Mouse (Mus musculus): Measurements from ENCODE around the gene Ltk.
"Not testable (repeated sequence)": the region's sequence is repeated elsewhere in the genome, so short reads cannot be mapped to it uniquely, and the experiment has no call there.

The Ltk gene

DNA sequence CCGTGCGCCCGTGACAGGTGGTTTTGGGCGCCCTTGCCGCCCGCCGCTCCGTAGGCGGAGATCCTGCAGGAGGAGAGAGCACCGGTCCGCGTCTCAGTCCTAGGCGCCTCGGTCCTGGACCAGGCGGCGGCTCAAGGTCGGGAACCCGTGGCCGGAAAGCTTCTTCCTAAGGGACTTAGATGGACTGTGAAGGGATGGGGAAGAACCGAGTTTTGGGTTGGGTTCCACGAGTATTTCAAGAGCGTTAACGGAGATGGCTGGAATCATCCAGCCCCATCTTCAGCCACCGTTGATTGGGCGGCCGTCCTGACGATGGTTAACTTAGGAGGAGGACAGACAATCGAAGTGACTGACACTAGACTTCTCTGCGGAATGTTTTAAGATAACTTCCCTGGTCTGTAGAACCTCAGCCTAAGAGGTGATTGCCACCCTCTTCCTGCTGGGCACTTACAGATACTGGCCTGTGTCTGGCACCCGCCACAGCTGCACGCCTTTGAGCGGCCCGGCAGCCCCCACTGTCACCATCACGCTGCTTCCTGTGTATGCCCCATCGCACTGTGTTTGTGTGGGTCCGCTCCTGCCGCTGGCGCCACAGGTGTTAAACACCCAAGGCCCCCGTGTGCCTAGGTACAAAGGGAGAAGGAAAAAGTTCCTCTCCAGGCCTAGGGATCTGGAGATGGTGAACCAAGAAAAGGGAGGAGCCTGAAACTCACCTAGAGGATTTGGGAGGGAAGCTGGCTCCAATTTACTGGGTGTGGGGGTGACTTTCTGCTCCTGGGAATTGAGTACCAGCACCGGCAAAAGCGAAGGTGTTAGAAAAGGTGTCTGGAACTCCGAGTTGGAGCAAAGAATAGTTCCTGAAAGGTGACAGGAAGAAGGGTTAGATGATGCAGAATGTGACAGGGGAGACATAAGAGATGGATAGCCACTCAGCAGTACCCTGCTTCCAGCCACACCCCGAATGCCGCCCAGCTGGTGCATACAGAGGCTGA lies 1.1 kb downstream of the Ltk start:
- in situ Hi-C loops (cut with MboI, MseI): no loop called here

GRCm38 (mm10) chr2:119758101-119758843 lies 2.0 kb downstream of the Ltk start:
- in situ Hi-C loops (cut with MboI, MseI): no loop called here

DNA sequence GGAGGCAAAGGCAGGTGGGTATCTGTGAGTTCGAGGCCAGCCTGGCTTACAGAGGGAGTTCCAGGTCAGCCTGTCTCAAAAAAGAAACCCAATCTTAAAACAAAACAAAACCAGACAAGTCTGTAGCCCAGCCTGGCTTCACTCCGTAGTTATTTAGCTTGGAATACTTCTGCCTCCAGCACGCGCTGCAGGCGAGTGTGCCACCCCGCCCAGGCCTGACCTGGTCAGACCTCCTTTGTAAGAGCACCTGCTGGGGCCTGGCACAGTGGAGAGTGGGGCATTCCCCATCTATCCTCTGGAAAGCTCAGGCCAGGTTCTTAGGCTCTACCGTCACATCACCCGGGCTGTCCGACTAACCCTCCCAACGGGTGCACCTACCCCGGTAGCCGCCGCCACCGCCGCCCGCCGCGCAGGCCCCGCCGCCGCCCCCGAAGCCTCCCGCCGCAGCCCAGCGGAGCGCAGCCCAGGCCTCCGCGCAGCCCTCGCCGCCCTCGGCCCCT lies 2.6 kb downstream of the Ltk start:
- in situ Hi-C loops (cut with MboI, MseI): no loop called here

- in situ Hi-C loops (cut with MboI, MseI): no loop called here
Observed at GRCm38 (mm10) chr2:119749260-119749659, 11.0 kb downstream of the Ltk start.

- in situ Hi-C loops (cut with MboI, MseI): no loop called here
Observed at GRCm38 (mm10) chr2:119747554-119747953, 12.7 kb downstream of the Ltk start.

- in situ Hi-C loops (cut with MboI, MseI): no loop called here
Observed at GRCm38 (mm10) chr2:119745281-119745680, 14.9 kb downstream of the Ltk start.

DNA sequence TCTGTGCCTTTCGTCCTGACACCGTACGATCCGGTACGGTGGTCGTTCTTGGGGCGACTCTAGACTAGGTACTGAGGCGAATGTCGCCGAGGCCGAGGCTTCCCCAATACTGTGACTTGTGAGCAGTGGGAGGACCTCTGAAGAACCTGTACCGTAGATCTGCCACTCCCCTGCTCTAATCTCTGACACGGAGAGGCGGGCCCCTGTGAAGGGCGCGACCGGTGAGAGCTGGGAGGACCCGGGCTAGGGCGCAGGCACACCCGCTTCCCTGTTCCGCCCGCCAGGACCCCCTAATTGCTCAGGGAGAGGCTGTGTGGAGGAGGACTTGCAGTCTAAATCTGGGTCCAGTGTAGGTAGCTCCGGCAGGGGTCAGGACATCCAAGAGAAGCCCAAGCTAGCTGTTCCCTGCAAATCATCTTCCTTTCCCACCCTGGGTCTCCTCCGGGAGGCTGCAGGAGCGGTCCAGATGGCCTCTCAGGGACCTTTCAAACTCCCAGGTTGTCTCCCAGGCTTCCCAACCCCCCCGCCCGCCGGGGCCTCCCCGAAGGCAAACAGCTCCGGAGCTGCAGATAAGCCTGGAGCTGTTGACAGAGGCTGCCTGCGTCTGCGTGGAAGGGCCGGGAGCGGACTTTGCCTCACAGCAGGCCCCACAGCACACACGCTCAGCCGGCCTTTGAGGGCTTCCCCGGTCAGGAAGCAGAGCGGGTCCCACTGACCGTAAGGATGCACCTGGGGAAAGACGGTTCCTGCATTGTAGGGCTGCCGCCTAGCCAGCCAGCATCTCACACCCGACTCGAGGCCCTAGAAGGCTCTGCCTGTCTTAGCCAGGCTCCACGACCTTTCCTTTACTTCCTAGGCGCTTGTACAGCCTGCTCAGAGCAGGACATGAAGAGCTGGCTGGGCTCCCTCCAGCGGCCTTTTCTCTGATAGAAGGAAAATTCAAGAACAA lies 15.8 kb downstream of the Ltk start:
- in situ Hi-C loops (cut with MboI, MseI): no loop called here

DNA sequence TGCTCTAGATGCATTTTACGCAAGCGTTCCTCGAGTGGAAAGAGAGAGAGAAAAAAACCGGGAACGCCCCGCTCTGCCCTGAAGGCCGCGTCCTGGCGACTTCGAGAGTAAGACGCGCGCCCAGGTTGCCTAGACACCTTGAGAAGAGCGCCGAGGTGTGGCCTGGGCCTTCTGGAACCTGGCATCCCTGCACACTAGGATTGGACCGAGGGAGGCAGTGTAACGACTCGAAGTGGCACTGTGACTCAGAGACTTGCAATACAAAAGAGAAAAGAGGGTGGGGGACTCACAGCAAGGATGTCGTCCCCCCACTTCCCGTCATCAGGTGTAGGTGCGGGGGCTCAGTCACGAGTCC lies 16.4 kb downstream of the Ltk start:
- in situ Hi-C loops (cut with MboI, MseI): no loop called here

DNA sequence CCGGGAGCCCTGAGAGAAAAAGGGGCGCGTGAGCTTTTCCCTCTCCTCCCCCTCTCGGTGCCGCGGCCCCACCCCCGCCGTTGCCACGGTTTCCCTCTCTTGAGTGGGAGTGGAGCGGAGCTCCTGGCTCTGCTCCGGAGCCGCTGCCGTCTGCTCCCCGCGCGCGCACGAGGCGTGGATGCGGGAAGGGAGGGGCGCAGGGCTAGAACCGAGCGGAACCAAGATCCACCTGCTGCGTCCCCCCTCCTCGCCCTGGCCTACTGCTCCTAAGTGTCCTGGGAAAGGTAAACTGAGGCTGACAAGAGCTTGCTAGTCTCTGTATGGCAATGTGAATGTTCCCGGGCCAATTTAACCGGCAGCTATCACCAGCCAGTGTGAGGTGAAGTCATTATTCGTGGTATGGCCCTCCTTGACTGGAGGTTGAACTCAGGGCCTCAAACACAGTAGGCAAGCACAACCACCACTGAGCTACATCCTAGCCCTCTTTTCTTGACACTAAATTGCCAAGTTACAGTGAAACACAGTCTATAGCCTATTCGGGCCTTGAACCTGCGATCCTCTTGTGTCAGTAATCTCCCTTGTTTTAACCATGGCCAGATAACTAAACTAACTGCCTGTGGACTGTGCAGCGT lies 16.9 kb downstream of the Ltk start:
- in situ Hi-C loops (cut with MboI, MseI): no loop called here

- in situ Hi-C loops (cut with MboI, MseI): no loop called here
Observed at GRCm38 (mm10) chr2:119742461-119743175, 17.6 kb downstream of the Ltk start.

DNA sequence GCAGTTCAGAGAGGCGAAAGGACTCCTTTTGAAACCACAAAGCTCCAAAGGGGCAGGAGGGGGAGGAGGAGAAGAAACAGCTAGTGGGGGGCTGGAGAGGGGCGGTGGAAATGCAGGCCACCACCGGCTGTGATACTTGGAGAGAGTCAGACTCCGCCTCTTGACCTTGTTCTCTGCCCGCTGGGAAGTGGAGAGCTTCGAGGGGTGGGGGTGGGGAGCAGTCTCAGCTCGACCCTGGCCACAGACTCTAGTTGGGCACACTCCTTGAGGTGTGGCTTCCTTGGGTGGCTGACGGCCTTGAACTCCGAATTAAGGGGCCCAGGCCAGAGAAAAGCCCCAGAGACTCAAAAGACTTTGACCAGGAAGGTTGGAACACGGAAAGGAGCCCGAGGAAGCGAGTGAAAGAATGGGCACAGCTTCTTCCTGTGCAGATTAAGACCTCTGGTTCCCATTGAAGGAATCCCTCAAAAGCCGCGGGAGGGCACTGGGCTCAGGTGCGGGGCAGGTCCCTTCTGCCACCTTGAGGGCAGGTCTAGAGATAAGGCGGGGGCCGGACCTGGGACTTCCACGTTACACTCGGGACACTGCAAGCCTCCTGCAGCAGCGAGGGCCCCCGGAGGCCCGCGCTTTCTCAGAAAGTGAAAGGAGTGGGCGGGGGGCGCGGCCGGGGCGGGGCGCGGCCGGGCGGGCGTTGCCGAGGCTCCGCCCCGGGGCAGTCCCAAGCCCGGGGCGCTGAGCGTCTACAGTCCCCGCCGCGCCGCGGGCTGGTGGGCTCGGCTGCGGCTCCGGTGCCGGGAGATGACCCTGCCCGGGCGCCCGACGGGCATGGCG lies 18.4 kb downstream of the Ltk start, which contains the start of gene Itpka:
Itpka (plus strand) TSS at position 757 of the 831 bp plus-strand sequence.
- in situ Hi-C loops (cut with MboI, MseI): no loop called here

DNA sequence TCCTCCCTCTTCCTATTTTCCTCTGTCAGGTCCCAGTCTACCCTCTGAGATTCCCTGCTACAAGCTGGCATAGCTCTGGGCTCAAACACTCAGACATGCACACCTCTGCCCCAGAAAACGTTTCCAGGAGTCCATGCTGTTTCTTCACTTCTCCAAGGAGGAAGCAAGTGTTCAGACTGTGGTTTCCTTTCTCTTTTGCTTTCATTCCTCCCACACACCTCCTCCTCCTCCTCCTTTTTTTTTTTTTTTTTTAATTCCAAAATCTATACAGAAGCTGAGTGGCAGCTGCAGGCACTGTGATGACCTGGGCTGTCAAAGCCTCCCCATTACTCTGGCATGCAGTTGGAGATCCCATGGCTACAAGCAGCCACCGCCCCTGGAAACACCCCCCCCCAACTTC lies 19.7 kb downstream of the Ltk start:
- in situ Hi-C loops (cut with MboI, MseI): no loop called here

DNA sequence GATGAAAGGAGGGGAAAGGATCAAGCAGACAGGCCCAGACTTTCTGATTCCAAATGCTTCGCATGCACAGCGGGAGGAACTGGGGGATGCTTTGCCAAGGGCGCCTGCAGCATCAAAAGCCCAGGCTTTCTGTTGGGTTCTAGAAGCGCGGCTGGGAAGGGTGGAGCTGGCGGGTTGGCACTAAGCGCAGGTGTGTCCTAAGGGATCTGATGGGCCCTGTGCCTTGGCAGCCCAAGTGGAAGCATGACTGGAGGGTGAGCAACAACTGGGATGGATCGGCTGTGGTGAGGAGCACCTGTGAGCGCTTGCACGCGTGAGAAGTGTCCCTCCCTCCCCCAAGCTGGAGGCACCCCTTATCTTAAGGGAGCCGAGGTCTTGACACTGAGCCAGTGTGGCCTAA lies 23.1 kb downstream of the Ltk start:
- in situ Hi-C loops (cut with MboI, MseI): no loop called here

GRCm38 (mm10) chr2:119730735-119731134 lies 29.5 kb downstream of the Ltk start:
- in situ Hi-C loops (cut with MboI, MseI): no loop called here

DNA sequence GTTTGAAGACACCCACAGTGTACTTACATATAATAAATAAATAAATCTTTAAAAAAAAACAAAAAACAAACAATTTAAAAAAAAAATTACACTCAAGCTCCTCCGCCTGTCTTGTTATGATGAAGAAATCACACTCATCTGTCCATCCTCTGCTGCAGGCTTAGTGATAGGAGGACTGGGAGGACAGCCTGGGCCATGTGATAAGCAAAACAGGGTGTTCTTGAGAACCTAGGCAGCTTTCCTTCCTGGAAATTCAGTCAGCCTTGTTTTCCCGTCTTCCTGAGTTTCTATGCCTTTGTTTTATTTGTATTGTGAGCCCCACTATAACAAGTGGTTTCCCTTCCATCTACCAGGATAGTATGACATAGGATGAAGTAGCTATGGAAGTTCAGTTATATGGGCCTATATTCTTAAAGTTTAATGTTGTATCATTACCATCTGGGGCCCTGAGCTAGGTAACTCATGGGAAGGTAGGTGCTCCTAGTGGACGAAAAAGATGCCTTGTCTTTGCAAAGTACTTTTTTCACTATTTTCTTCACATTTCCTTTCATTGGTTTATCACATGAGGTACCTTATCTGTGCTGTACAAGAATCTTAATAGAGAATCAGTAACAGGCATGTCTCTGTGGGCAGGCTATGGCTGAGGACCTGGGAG lies 32.3 kb downstream of the Ltk start:
- in situ Hi-C loops (cut with MboI, MseI): no loop called here

GRCm38 (mm10) chr2:119721070-119721469 lies 39.2 kb downstream of the Ltk start:
- in situ Hi-C loops (cut with MboI, MseI): no loop called here

DNA sequence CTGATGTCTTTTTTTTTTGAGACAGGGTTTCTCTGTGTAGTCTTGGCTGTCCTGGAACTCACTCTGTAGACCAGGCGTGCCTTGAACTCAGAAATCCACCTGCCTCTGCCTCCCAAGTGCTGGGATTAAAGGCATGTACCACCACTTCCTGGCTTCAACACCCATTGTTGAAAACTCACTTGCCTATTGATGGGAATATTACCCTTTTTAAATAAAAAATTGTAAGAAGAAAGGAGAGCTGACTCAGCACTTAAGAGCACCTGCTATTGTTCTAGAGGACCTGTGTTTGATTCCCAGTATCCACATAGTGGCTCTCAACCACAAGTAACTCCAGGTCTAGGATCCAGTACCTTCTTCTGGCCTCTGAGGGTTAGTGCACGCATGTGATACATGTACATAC lies 44.4 kb downstream of the Ltk start:
- in situ Hi-C loops (cut with MboI, MseI): not testable (repeated sequence)

DNA sequence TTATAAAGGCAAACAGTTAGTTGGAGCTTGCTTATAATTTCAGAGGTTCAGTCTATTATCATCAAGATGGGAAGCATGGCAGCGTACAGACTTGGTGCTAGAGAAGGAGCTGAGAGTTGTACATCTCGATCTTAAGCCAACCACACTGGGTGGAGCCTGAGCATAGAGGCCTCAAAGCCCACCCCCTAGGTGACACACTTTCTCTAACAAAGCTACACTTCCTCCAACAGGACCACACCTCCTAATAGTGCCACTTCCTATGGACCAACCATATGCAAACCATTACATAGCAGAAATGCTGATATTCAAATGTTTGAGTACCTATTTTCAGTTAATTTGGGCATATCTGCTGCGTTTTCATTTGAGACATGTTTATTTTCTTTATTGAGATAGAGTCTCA lies 50.2 kb downstream of the Ltk start:
- in situ Hi-C loops (cut with MboI, MseI): no loop called here

GRCm38 (mm10) chr2:119707676-119708075 lies 52.6 kb downstream of the Ltk start:
- in situ Hi-C loops (cut with MboI, MseI): no loop called here
